Mouse (Mus musculus): Measurements from ENCODE around the gene Rusc2. TPM values are rescaled to one million over a fixed set of nuclear protein-coding genes. Genes with fewer than 3 reads are reported as not detected.

Gene Rusc2
- total RNA-seq, 2 experiments from 2014 or later = 117 to 120 TPM

DNA sequence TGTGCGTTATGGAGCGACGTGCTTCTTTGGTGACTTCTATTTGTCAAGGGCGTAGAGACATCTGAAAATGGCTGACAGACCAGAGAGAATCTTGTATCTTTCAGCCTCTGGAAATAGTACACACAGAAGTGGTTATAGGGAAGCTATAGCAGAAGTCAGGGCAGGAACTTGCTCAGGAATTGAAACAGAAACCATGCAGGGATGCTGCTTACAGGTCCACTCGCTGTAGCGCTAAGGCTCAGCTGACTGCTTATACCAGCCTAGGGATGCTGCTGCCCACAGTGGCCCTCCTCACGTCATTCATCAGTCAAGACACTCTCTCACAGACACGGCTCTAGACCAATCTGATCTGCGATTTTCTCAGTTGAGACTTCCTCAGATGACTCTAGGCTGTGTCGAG lies 88.5 kb downstream of the Rusc2 start:
- no peak for DNase-seq (ENCODE audit: low spot score in 2 of 2)
- TF ChIP-seq CTCF (conservative IDR thresholded peaks at IDR 0.05) = no peak
- Histone ChIP-seq H3K27ac (no peak overlapping the region), H3K4me3 (no peak overlapping the region)

DNA sequence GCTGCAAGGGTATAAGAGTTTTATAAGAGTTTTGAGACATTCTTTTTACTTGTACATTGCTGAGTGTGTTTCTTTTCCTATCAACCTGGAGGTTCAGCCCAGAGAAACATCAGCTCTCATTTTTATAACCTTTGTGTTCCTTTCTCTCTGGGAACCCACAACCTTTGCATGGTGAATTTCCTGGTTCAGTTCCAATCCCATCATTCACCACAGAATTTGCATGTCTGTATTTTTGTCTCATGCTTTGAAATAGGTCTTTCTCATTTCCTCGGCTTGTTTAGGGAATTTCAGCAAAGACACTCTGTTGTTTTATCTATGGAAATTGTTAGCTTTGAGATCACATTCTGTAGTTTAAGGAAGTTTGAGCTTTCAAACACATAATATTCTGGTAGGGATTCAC lies 91.9 kb downstream of the Rusc2 start:
- no peak for DNase-seq (ENCODE audit: low spot score in 2 of 2)
- Histone ChIP-seq H3K4me3 (no peak overlapping the region), H3K27ac (no peak overlapping the region)
- no peak for TF ChIP-seq CTCF (conservative IDR thresholded peaks at IDR 0.05)

DNA sequence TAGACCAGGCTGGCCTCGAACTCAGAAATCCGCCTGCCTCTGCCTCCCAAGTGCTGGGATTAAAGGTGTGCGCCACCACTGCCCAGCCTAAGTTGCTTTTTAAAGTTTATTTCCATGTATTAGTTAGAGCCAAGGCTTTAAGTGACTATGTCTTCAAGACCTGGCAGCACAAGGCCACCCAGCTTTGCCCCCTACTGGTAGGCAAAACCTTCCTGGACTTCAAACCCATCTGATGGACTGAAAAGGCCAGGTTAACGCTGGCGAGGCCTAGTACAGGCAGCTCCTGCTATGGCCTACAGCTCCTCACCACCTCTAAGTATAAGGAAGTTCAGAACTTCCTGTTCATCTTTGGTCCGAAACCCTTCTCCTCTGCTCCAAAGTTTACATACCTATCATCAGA lies 94.8 kb downstream of the Rusc2 start:
- Histone ChIP-seq H3K27ac (no peak overlapping the region), H3K4me3 (no peak overlapping the region)
- TF ChIP-seq CTCF (conservative IDR thresholded peaks at IDR 0.05) = peak; percentile 41
- no peak for DNase-seq (ENCODE audit: low spot score in 2 of 2)

Other genes with a start within 250 kb of the Rusc2 start
- under 1 TPM; 0.29 to 0.31 TPM for gene Atp8b5, start 114.8 kb upstream of the Rusc2 start, total RNA-seq (2021)
- 1 to 10 TPM in 1 of 2 experiments, under 1 TPM in 1; 0.98 to 1.9 TPM for gene Fam166b, start 47.2 kb downstream of the Rusc2 start, total RNA-seq (2021)
- gene Tesk1, start 60.0 kb downstream of the Rusc2 start, total RNA-seq (2021) = 10 to 100 TPM; 79.9 to 86.0 TPM
- gene Cd72, start 72.6 kb downstream of the Rusc2 start, total RNA-seq (2021) = not detected
- not detected for gene Sit1, start 101.8 kb downstream of the Rusc2 start, total RNA-seq (2021)
- gene Ccdc107, start 110.9 kb downstream of the Rusc2 start, total RNA-seq (2021) = 10 to 100 TPM; 27.6 to 29.0 TPM
- gene Arhgef39, start 117.7 kb downstream of the Rusc2 start, total RNA-seq (2021) = 1 to 10 TPM in 1 of 2 experiments, under 1 TPM in 1; 0.64 to 1.0 TPM
- gene Car9, start 125.0 kb downstream of the Rusc2 start, total RNA-seq (2021) = not detected
- gene Tpm2, start 141.8 kb downstream of the Rusc2 start, total RNA-seq (2021) = 1 to 10 TPM; 5.4 to 6.1 TPM
- 10 to 100 TPM; 70.3 to 75.1 TPM for gene Creb3, start 180.4 kb downstream of the Rusc2 start, total RNA-seq (2021)
- gene Tln1, start 180.7 kb downstream of the Rusc2 start, total RNA-seq (2021) = 10 to 100 TPM; 36.4 to 42.9 TPM
- 10 to 100 TPM; 45.3 to 49.9 TPM for gene Rgp1, start 196.7 kb downstream of the Rusc2 start, total RNA-seq (2021)
- gene Gba2, start 196.9 kb downstream of the Rusc2 start, total RNA-seq (2021) = 10 to 100 TPM; 61.0 to 64.4 TPM
- gene Msmp, start 202.5 kb downstream of the Rusc2 start, total RNA-seq (2021) = not detected
- gene Npr2, start 250.0 kb downstream of the Rusc2 start, total RNA-seq (2021) = 10 to 100 TPM; 57.4 to 59.3 TPM

Measured in layer of hippocampus, adult 2 months (tissue).